Mouse (Mus musculus): Measurements from ENCODE around the gene Scaf8. TPM values are rescaled to one million over a fixed set of nuclear protein-coding genes. Genes with fewer than 3 reads are reported as not detected.
A peak's percentile ranks its signal among the peaks of the same experiment; 100 is the strongest.
"Not testable (repeated sequence)": the region's sequence is repeated elsewhere in the genome, so short reads cannot be mapped to it uniquely, and the experiment has no call there.

Gene Scaf8
- polyA plus RNA-seq, 1 experiment, result 55.0 TPM

GRCm38 (mm10) chr17:3115380-3115974 is 705 bp downstream of the Scaf8 start:
- Histone ChIP-seq H3K9ac (ENCODE audit: low read depth, poor library complexity, severe bottlenecking) (peak overlapping the region; percentile 94), H3K27me3 (ENCODE audit: control insufficient read depth, insufficient read depth, low read length, poor library complexity, severe bottlenecking) (no peaks in the 10 kb centered on the region), H3K4me3 (ENCODE audit: low read depth, low read length) (peak overlapping the region; percentile 100), H3K4me1 (ENCODE audit: control insufficient read depth, insufficient read depth, low read length) (no peaks in the 10 kb centered on the region), H3K9me3 (replicated peaks; ENCODE audit: control insufficient read depth, insufficient read depth, low read length, poor library complexity, severe bottlenecking) (no peaks in the 10 kb centered on the region), H3K27ac (ENCODE audit: insufficient read depth, low read length) (peak overlapping the region; percentile 62), H3K36me3 (ENCODE audit: control insufficient read depth, insufficient read depth, low read length, poor library complexity, severe bottlenecking) (peaks cover 2% of the 10 kb centered on the region)
- no peak for TF ChIP-seq EP300 (IDR thresholded peaks at IDR 0.05; ENCODE audit: insufficient read depth, low read depth, low read length)
- TF ChIP-seq POLR2A (IDR thresholded peaks at IDR 0.05; ENCODE audit: insufficient read depth, low read length), result no peak
- TF ChIP-seq CTCF (IDR thresholded peaks at IDR 0.05; ENCODE audit: low read depth, low read length), result no peak

- H3K9me3 ChIP-seq (replicated peaks; ENCODE audit: control insufficient read depth, insufficient read depth, low read length, poor library complexity, severe bottlenecking); H3K4me3 ChIP-seq (ENCODE audit: low read depth, low read length); H3K27ac ChIP-seq (ENCODE audit: insufficient read depth, low read length); H3K36me3 ChIP-seq (ENCODE audit: control insufficient read depth, insufficient read depth, low read length, poor library complexity, severe bottlenecking); H3K27me3 ChIP-seq (ENCODE audit: control insufficient read depth, insufficient read depth, low read length, poor library complexity, severe bottlenecking); H3K4me1 ChIP-seq (ENCODE audit: control insufficient read depth, insufficient read depth, low read length); H3K9ac ChIP-seq (ENCODE audit: low read depth, poor library complexity, severe bottlenecking): not testable (repeated sequence)
Measured at GRCm38 (mm10) chr17:3120949-3121348, 6.2 kb downstream of the Scaf8 start.

GRCm38 (mm10) chr17:3123581-3123980 is 8.8 kb downstream of the Scaf8 start:
- H3K4me3 ChIP-seq (ENCODE audit: low read depth, low read length); H3K36me3 ChIP-seq (ENCODE audit: control insufficient read depth, insufficient read depth, low read length, poor library complexity, severe bottlenecking); H3K9me3 ChIP-seq (replicated peaks; ENCODE audit: control insufficient read depth, insufficient read depth, low read length, poor library complexity, severe bottlenecking): not testable (repeated sequence)

GRCm38 (mm10) chr17:3128716-3129115 is 13.9 kb downstream of the Scaf8 start:
- Histone ChIP-seq H3K9ac (ENCODE audit: low read depth, poor library complexity, severe bottlenecking) (no peak overlapping the region), H3K36me3 (ENCODE audit: control insufficient read depth, insufficient read depth, low read length, poor library complexity, severe bottlenecking) (no peaks in the 10 kb centered on the region; the same call in 1 of the 2 replicates), H3K27me3 (ENCODE audit: control insufficient read depth, insufficient read depth, low read length, poor library complexity, severe bottlenecking) (no peaks in the 10 kb centered on the region), H3K27ac (ENCODE audit: insufficient read depth, low read length) (no peak overlapping the region), H3K4me3 (ENCODE audit: low read depth, low read length) (no peak overlapping the region), H3K9me3 (replicated peaks; ENCODE audit: control insufficient read depth, insufficient read depth, low read length, poor library complexity, severe bottlenecking) (no peaks in the 10 kb centered on the region), H3K4me1 (ENCODE audit: control insufficient read depth, insufficient read depth, low read length) (no peaks in the 10 kb centered on the region)
- TF ChIP-seq CTCF (IDR thresholded peaks at IDR 0.05; ENCODE audit: low read depth, low read length) (no peak), POLR2A (IDR thresholded peaks at IDR 0.05; ENCODE audit: insufficient read depth, low read length) (no peak), EP300 (IDR thresholded peaks at IDR 0.05; ENCODE audit: insufficient read depth, low read depth, low read length) (no peak)

More at GRCm38 (mm10) chr17:3123581-3123980, 8.8 kb downstream of the Scaf8 start:
- not testable (repeated sequence) for H3K9ac ChIP-seq (ENCODE audit: low read depth, poor library complexity, severe bottlenecking); H3K4me1 ChIP-seq (ENCODE audit: control insufficient read depth, insufficient read depth, low read length); H3K27me3 ChIP-seq (ENCODE audit: control insufficient read depth, insufficient read depth, low read length, poor library complexity, severe bottlenecking); H3K27ac ChIP-seq (ENCODE audit: insufficient read depth, low read length)

- H3K4me1 ChIP-seq (ENCODE audit: control insufficient read depth, insufficient read depth, low read length), result no peaks in the 10 kb centered on the region
- TF ChIP-seq POLR2A (IDR thresholded peaks at IDR 0.05; ENCODE audit: insufficient read depth, low read length) (no peak), CTCF (IDR thresholded peaks at IDR 0.05; ENCODE audit: low read depth, low read length) (no peak), EP300 (IDR thresholded peaks at IDR 0.05; ENCODE audit: insufficient read depth, low read depth, low read length) (no peak)
- no peaks in the 10 kb centered on the region; the same call in 1 of the 2 replicates for H3K36me3 ChIP-seq (ENCODE audit: control insufficient read depth, insufficient read depth, low read length, poor library complexity, severe bottlenecking)
- no peaks in the 10 kb centered on the region for H3K27me3 ChIP-seq (ENCODE audit: control insufficient read depth, insufficient read depth, low read length, poor library complexity, severe bottlenecking)
- H3K27ac ChIP-seq (ENCODE audit: insufficient read depth, low read length), result no peak overlapping the region
- H3K9me3 ChIP-seq (replicated peaks; ENCODE audit: control insufficient read depth, insufficient read depth, low read length, poor library complexity, severe bottlenecking), result no peaks in the 10 kb centered on the region
- no peak overlapping the region for H3K9ac ChIP-seq (ENCODE audit: low read depth, poor library complexity, severe bottlenecking)
- no peak overlapping the region for H3K4me3 ChIP-seq (ENCODE audit: low read depth, low read length)
Measured at GRCm38 (mm10) chr17:3129791-3130190, 15.0 kb downstream of the Scaf8 start.

- no peaks in the 10 kb centered on the region for H3K9me3 ChIP-seq (replicated peaks; ENCODE audit: control insufficient read depth, insufficient read depth, low read length, poor library complexity, severe bottlenecking)
- no peaks in the 10 kb centered on the region for H3K27me3 ChIP-seq (ENCODE audit: control insufficient read depth, insufficient read depth, low read length, poor library complexity, severe bottlenecking)
- no peak overlapping the region for H3K9ac ChIP-seq (ENCODE audit: low read depth, poor library complexity, severe bottlenecking)
- TF ChIP-seq CTCF (IDR thresholded peaks at IDR 0.05; ENCODE audit: low read depth, low read length), result no peak
- TF ChIP-seq POLR2A (IDR thresholded peaks at IDR 0.05; ENCODE audit: insufficient read depth, low read length), result no peak
- no peak for TF ChIP-seq EP300 (IDR thresholded peaks at IDR 0.05; ENCODE audit: insufficient read depth, low read depth, low read length)
- no peaks in the 10 kb centered on the region; the same call in 1 of the 2 replicates for H3K36me3 ChIP-seq (ENCODE audit: control insufficient read depth, insufficient read depth, low read length, poor library complexity, severe bottlenecking)
- H3K27ac ChIP-seq (ENCODE audit: insufficient read depth, low read length), result no peak overlapping the region
- H3K4me3 ChIP-seq (ENCODE audit: low read depth, low read length), result no peak overlapping the region
- H3K4me1 ChIP-seq (ENCODE audit: control insufficient read depth, insufficient read depth, low read length), result no peaks in the 10 kb centered on the region
Measured at GRCm38 (mm10) chr17:3135346-3135745, 20.6 kb downstream of the Scaf8 start.

All from ES-Bruce4 (cell line).